Mouse (Mus musculus) liver, embryonic 12.5 days (tissue): Measurements from ENCODE around the gene Tshz2. TPM values are rescaled to one million over a fixed set of nuclear protein-coding genes. Genes with fewer than 3 reads are reported as not detected.
A peak's percentile ranks its signal among the peaks of the same experiment; 100 is the strongest.

Experiments
- ATAC-seq: fragments of 200-750 bp; cut with Nextera tagmentation; 2 replicates; pipeline ENCODE4 v1.8.0; 2017; ENCODE audit warnings: moderate number of reproducible peaks, mild to moderate bottlenecking, moderate library complexity
- H3K27ac ChIP-seq: fragments of 300-500 bp; sonication (generic); 2 replicates; pipeline ENCODE4 v1.5.1; 2016; ENCODE audit warnings: mild to moderate bottlenecking
- H3K27me3 ChIP-seq: fragments of 300-500 bp; sonication (generic); replicated peaks from 2 replicates; pipeline ENCODE4 v1.6.1; 2016; ENCODE audit warnings: mild to moderate bottlenecking, moderate library complexity
- H3K36me3 ChIP-seq: fragments of 300-500 bp; sonication (generic); 2 replicates; pipeline ENCODE4 v1.6.1; 2016; ENCODE audit warnings: mild to moderate bottlenecking, moderate library complexity
- H3K4me1 ChIP-seq: fragments of 300-500 bp; sonication (generic); 2 replicates; pipeline ENCODE4 v1.6.1; 2016
- H3K4me2 ChIP-seq: fragments of 300-500 bp; sonication (generic); 2 replicates; pipeline ENCODE4 v1.6.1; 2016; ENCODE audit warnings: mild to moderate bottlenecking, moderate library complexity
- H3K4me3 ChIP-seq: fragments of 300-500 bp; sonication (generic); 2 replicates; pipeline ENCODE4 v1.5.1; 2016; ENCODE audit warnings: mild to moderate bottlenecking, moderate library complexity
- H3K9ac ChIP-seq: fragments of 300-500 bp; sonication (generic); 2 replicates; pipeline ENCODE4 v1.6.1; 2016; ENCODE audit warnings: mild to moderate bottlenecking, moderate library complexity
- H3K9me3 ChIP-seq: fragments of 300-500 bp; sonication (generic); replicated peaks from 2 replicates; pipeline ENCODE4 v1.6.1; 2016; ENCODE audit warnings: mild to moderate bottlenecking, moderate library complexity
- WGBS: fragments of 180-500 bp; shearing (Covaris S2); methylation state at CpG from one replicate; pipeline ENCODE4 v1.1.7; 2016; ENCODE audit not compliant: insufficient replicate concordance; 5-methylcytosine and 5-hydroxymethylcytosine counted together
- polyA plus RNA-seq: library from polyadenylated mRNA; unstranded; fragments of >200 nt; fragmentation: Nextera tagmentation; extraction: Ambion mirVana; gene quantifications from 2 replicates; pipeline ENCODE4 v1.2.1, GENCODE M21; 2016

Tshz2 gene
- polyA plus RNA-seq, 1 experiment from 2014 or later, result 2.9 TPM

- no peaks in the 10 kb centered on the region for H3K9me3 ChIP-seq
- H3K4me3 ChIP-seq, result no peak overlapping the region
- no peak overlapping the region for H3K9ac ChIP-seq
- H3K4me2 ChIP-seq, result no peak overlapping the region
- WGBS, result 70% methylated on average over 16 of the region's 16 CpGs
- no peaks in the 10 kb centered on the region for H3K27me3 ChIP-seq
- H3K4me1 ChIP-seq, result peaks cover 18% of the 10 kb centered on the region
- no peak overlapping the region for H3K27ac ChIP-seq
- H3K36me3 ChIP-seq, result no peaks in the 10 kb centered on the region
- ATAC-seq, result no peak
Observed at GRCm38 (mm10) chr2:169749331-169749945, 116.6 kb downstream of the Tshz2 start.

GRCm38 (mm10) chr2:169750574-169751491 is 118.0 kb downstream of the Tshz2 start:
- Histone ChIP-seq H3K9me3 (no peaks in the 10 kb centered on the region), H3K27me3 (no peaks in the 10 kb centered on the region), H3K4me3 (no peak overlapping the region), H3K36me3 (no peaks in the 10 kb centered on the region), H3K9ac (no peak overlapping the region), H3K27ac (0 out of 2 replicates have a peak overlapping the region, but pooled peaks have one; percentile 40), H3K4me1 (peaks cover 18% of the 10 kb centered on the region), H3K4me2 (no peak overlapping the region)
- ATAC-seq, result no peak
- 59% methylated on average over 15 of the region's 15 CpGs for WGBS

- Histone ChIP-seq H3K4me1 (peaks cover 13% of the 10 kb centered on the region), H3K4me3 (no peak overlapping the region), H3K4me2 (no peak overlapping the region), H3K9me3 (no peaks in the 10 kb centered on the region), H3K36me3 (no peaks in the 10 kb centered on the region), H3K27ac (no peak overlapping the region), H3K27me3 (no peaks in the 10 kb centered on the region), H3K9ac (no peak overlapping the region)
- ATAC-seq, result no peak
- WGBS, result 79% methylated on average over 9 of the region's 9 CpGs
Observed at GRCm38 (mm10) chr2:169752126-169752525, 119.3 kb downstream of the Tshz2 start.

GRCm38 (mm10) chr2:169753432-169753831 is 120.6 kb downstream of the Tshz2 start:
- Histone ChIP-seq H3K4me2 (no peak overlapping the region), H3K4me1 (peaks cover 8% of the 10 kb centered on the region; the same call in 1 of the 2 replicates), H3K27ac (no peak overlapping the region), H3K4me3 (no peak overlapping the region), H3K9me3 (no peaks in the 10 kb centered on the region), H3K9ac (no peak overlapping the region), H3K36me3 (no peaks in the 10 kb centered on the region), H3K27me3 (no peaks in the 10 kb centered on the region)
- peak; percentile 60; the same call in 1 of the 2 replicates for ATAC-seq
- 70% methylated on average over 9 of the region's 9 CpGs for WGBS

GRCm38 (mm10) chr2:169755091-169755490 is 122.3 kb downstream of the Tshz2 start:
- no peak for ATAC-seq
- 66% methylated on average over 7 of the region's 7 CpGs for WGBS
- no peak overlapping the region for H3K4me3 ChIP-seq

GRCm38 (mm10) chr2:169758120-169758519 is 125.3 kb downstream of the Tshz2 start:
- Histone ChIP-seq H3K4me2 (no peak overlapping the region), H3K4me3 (no peak overlapping the region), H3K36me3 (no peaks in the 10 kb centered on the region), H3K9me3 (no peaks in the 10 kb centered on the region), H3K27ac (no peak overlapping the region), H3K27me3 (no peaks in the 10 kb centered on the region), H3K4me1 (0 out of 2 replicates have a peak, but pooled peaks cover 9% of the 10 kb centered on the region), H3K9ac (no peak overlapping the region)
- no peak for ATAC-seq
- 50% methylated on average over 6 of the region's 6 CpGs for WGBS

More at GRCm38 (mm10) chr2:169755091-169755490, 122.3 kb downstream of the Tshz2 start:
- no peaks in the 10 kb centered on the region for H3K27me3 ChIP-seq
- no peaks in the 10 kb centered on the region for H3K36me3 ChIP-seq
- no peaks in the 10 kb centered on the region for H3K9me3 ChIP-seq
- H3K4me2 ChIP-seq, result no peak overlapping the region
- no peak overlapping the region for H3K9ac ChIP-seq
- H3K4me1 ChIP-seq, result 0 out of 2 replicates have a peak, but pooled peaks cover 8% of the 10 kb centered on the region
- H3K27ac ChIP-seq, result no peak overlapping the region

GRCm38 (mm10) chr2:169760117-169760516 is 127.3 kb downstream of the Tshz2 start:
- H3K36me3 ChIP-seq, result no peaks in the 10 kb centered on the region
- ATAC-seq, result no peak
- H3K9me3 ChIP-seq, result no peaks in the 10 kb centered on the region
- H3K4me3 ChIP-seq, result no peak overlapping the region
- H3K27ac ChIP-seq, result no peak overlapping the region
- peaks cover 13% of the 10 kb centered on the region; the same call in 1 of the 2 replicates for H3K4me1 ChIP-seq
- no peak overlapping the region for H3K4me2 ChIP-seq
- no peak overlapping the region for H3K9ac ChIP-seq
- no peaks in the 10 kb centered on the region for H3K27me3 ChIP-seq
- WGBS, result 84% methylated on average over 1 of the region's 1 CpGs

- Histone ChIP-seq H3K36me3 (no peaks in the 10 kb centered on the region), H3K27ac (no peak overlapping the region), H3K27me3 (no peaks in the 10 kb centered on the region), H3K4me3 (no peak overlapping the region), H3K9ac (no peak overlapping the region), H3K4me2 (no peak overlapping the region), H3K9me3 (no peaks in the 10 kb centered on the region), H3K4me1 (peaks cover 20% of the 10 kb centered on the region; the same call in 1 of the 2 replicates)
- 33% methylated on average over 3 of the region's 3 CpGs for WGBS
- ATAC-seq, result no peak
Observed at GRCm38 (mm10) chr2:169761726-169762125, 128.9 kb downstream of the Tshz2 start.

GRCm38 (mm10) chr2:169762301-169762700 is 129.5 kb downstream of the Tshz2 start:
- peaks cover 20% of the 10 kb centered on the region; the same call in 1 of the 2 replicates for H3K4me1 ChIP-seq
- H3K27me3 ChIP-seq, result no peaks in the 10 kb centered on the region
- 75% methylated on average over 8 of the region's 8 CpGs for WGBS
- H3K9ac ChIP-seq, result no peak overlapping the region
- no peak overlapping the region for H3K4me2 ChIP-seq
- no peaks in the 10 kb centered on the region for H3K9me3 ChIP-seq
- H3K27ac ChIP-seq, result no peak overlapping the region
- H3K36me3 ChIP-seq, result no peaks in the 10 kb centered on the region
- no peak overlapping the region for H3K4me3 ChIP-seq
- ATAC-seq, result no peak

GRCm38 (mm10) chr2:169763716-169764115 is 130.9 kb downstream of the Tshz2 start:
- Histone ChIP-seq H3K4me2 (no peak overlapping the region), H3K36me3 (no peaks in the 10 kb centered on the region), H3K4me3 (no peak overlapping the region), H3K4me1 (peaks cover 20% of the 10 kb centered on the region; the same call in 1 of the 2 replicates), H3K27ac (no peak overlapping the region), H3K27me3 (no peaks in the 10 kb centered on the region), H3K9ac (no peak overlapping the region), H3K9me3 (no peaks in the 10 kb centered on the region)
- ATAC-seq, result no peak
- WGBS, result 60% methylated on average over 8 of the region's 8 CpGs

- Histone ChIP-seq H3K9me3 (no peaks in the 10 kb centered on the region), H3K27ac (no peak overlapping the region), H3K4me2 (no peak overlapping the region), H3K27me3 (no peaks in the 10 kb centered on the region), H3K4me3 (no peak overlapping the region), H3K4me1 (peaks cover 20% of the 10 kb centered on the region; the same call in 1 of the 2 replicates), H3K9ac (no peak overlapping the region), H3K36me3 (no peaks in the 10 kb centered on the region)
- no peak for ATAC-seq
- WGBS, result 33% methylated on average over 8 of the region's 8 CpGs
Observed at GRCm38 (mm10) chr2:169766247-169766646, 133.4 kb downstream of the Tshz2 start.

- Histone ChIP-seq H3K27me3 (no peaks in the 10 kb centered on the region), H3K9ac (no peak overlapping the region), H3K4me3 (no peak overlapping the region), H3K36me3 (no peaks in the 10 kb centered on the region), H3K9me3 (no peaks in the 10 kb centered on the region), H3K4me1 (peaks cover 19% of the 10 kb centered on the region; the same call in 1 of the 2 replicates), H3K4me2 (no peak overlapping the region), H3K27ac (no peak overlapping the region)
- WGBS, result 61% methylated on average over 3 of the region's 3 CpGs
- ATAC-seq, result peak; percentile 43; the same call in 1 of the 2 replicates
Observed at GRCm38 (mm10) chr2:169767281-169767680, 134.5 kb downstream of the Tshz2 start.
